Mouse (Mus musculus): ENCODE results near the gene Chtf18. TPM values are rescaled to one million over a fixed set of nuclear protein-coding genes. Genes with fewer than 3 reads are reported as not detected.

Chtf18 gene
- polyA plus RNA-seq, 1 experiment = 22.8 TPM

- Histone ChIP-seq H3K4me3 (ENCODE audit: insufficient read depth, poor library complexity, severe bottlenecking) (no peak overlapping the region), H3K27me3 (ENCODE audit: control insufficient read depth, insufficient read depth, insufficient read length) (no peaks in the 10 kb centered on the region), H3K79me3 (ENCODE audit: low read depth) (peaks cover 2% of the 10 kb centered on the region), H3ac (ENCODE audit: control insufficient read depth, insufficient read length, low read depth) (no peak overlapping the region), H3K36me3 (ENCODE audit: control insufficient read depth, insufficient read depth) (no peaks in the 10 kb centered on the region), H3K79me2 (ENCODE audit: control insufficient read depth, insufficient read depth) (peaks cover 19% of the 10 kb centered on the region)
- TF ChIP-seq FOSL1 (IDR thresholded peaks at IDR 0.05; ENCODE audit: insufficient read depth, low read length, poor library complexity, severe bottlenecking) (no peak), MAX (IDR thresholded peaks at IDR 0.05) (no peak), CTCF (IDR thresholded peaks at IDR 0.05; ENCODE audit: control insufficient read depth, insufficient read depth, insufficient read length) (no peak), MYOD1 (IDR thresholded peaks at IDR 0.05; ENCODE audit: control insufficient read depth, insufficient read length, low read depth) (no peak), USF1 (IDR thresholded peaks at IDR 0.05; ENCODE audit: low read depth) (no peak), CEBPB (IDR thresholded peaks at IDR 0.05; ENCODE audit: low read depth) (no peak)
Observed at GRCm38 (mm10) chr17:25755627-25756377, 28.6 kb upstream of the Chtf18 start.

- Histone ChIP-seq H3K27me3 (ENCODE audit: control insufficient read depth, insufficient read depth, insufficient read length) (no peaks in the 10 kb centered on the region), H3ac (ENCODE audit: control insufficient read depth, insufficient read length, low read depth) (no peak overlapping the region), H3K79me2 (ENCODE audit: control insufficient read depth, insufficient read depth) (peaks cover 19% of the 10 kb centered on the region), H3K36me3 (ENCODE audit: control insufficient read depth, insufficient read depth) (no peaks in the 10 kb centered on the region), H3K4me3 (ENCODE audit: insufficient read depth, poor library complexity, severe bottlenecking) (no peak overlapping the region), H3K79me3 (ENCODE audit: low read depth) (peaks cover 2% of the 10 kb centered on the region)
- TF ChIP-seq MAX (IDR thresholded peaks at IDR 0.05) (no peak), CEBPB (IDR thresholded peaks at IDR 0.05; ENCODE audit: low read depth) (no peak), CTCF (IDR thresholded peaks at IDR 0.05; ENCODE audit: control insufficient read depth, insufficient read depth, insufficient read length) (no peak), MYOG (IDR thresholded peaks at IDR 0.05; ENCODE audit: control insufficient read depth, extremely low read depth, insufficient read length) (no peak), FOSL1 (IDR thresholded peaks at IDR 0.05; ENCODE audit: insufficient read depth, low read length, poor library complexity, severe bottlenecking) (no peak), MYOD1 (IDR thresholded peaks at IDR 0.05; ENCODE audit: control insufficient read depth, insufficient read length, low read depth) (no peak), USF1 (IDR thresholded peaks at IDR 0.05; ENCODE audit: low read depth) (no peak)
Observed at GRCm38 (mm10) chr17:25755086-25755485, 27.9 kb upstream of the Chtf18 start.

- TF ChIP-seq MYOG (IDR thresholded peaks at IDR 0.05; ENCODE audit: control insufficient read depth, extremely low read depth, insufficient read length) (no peak), USF1 (IDR thresholded peaks at IDR 0.05; ENCODE audit: low read depth) (no peak), MYOD1 (IDR thresholded peaks at IDR 0.05; ENCODE audit: control insufficient read depth, insufficient read length, low read depth) (no peak), FOSL1 (IDR thresholded peaks at IDR 0.05; ENCODE audit: insufficient read depth, low read length, poor library complexity, severe bottlenecking) (no peak), MAX (IDR thresholded peaks at IDR 0.05) (no peak), CTCF (IDR thresholded peaks at IDR 0.05; ENCODE audit: control insufficient read depth, insufficient read depth, insufficient read length) (no peak), CEBPB (IDR thresholded peaks at IDR 0.05; ENCODE audit: low read depth) (no peak)
- H3K4me3 ChIP-seq (ENCODE audit: insufficient read depth, poor library complexity, severe bottlenecking) = peak within 1 kb of the TSS; percentile 16
Observed at GRCm38 (mm10) chr17:25754241-25754640, 27.0 kb upstream of the Chtf18 start, which contains the start of gene Msln. TSS of gene Msln (minus strand) at chr17:25754378.

GRCm38 (mm10) chr17:25751446-25751845, 24.2 kb upstream of the Chtf18 start:
- Histone ChIP-seq H3K79me2 (ENCODE audit: control insufficient read depth, insufficient read depth) (peaks cover 19% of the 10 kb centered on the region), H3K4me3 (ENCODE audit: insufficient read depth, poor library complexity, severe bottlenecking) (no peak overlapping the region), H3ac (ENCODE audit: control insufficient read depth, insufficient read length, low read depth) (no peak overlapping the region), H3K27me3 (ENCODE audit: control insufficient read depth, insufficient read depth, insufficient read length) (no peaks in the 10 kb centered on the region), H3K79me3 (ENCODE audit: low read depth) (peaks cover 2% of the 10 kb centered on the region), H3K36me3 (ENCODE audit: control insufficient read depth, insufficient read depth) (no peaks in the 10 kb centered on the region)
- no peak for TF ChIP-seq MYOD1 (IDR thresholded peaks at IDR 0.05; ENCODE audit: control insufficient read depth, insufficient read length, low read depth)
- TF ChIP-seq CEBPB (IDR thresholded peaks at IDR 0.05; ENCODE audit: low read depth) = no peak
- no peak for TF ChIP-seq USF1 (IDR thresholded peaks at IDR 0.05; ENCODE audit: low read depth)

More at GRCm38 (mm10) chr17:25754241-25754640, 27.0 kb upstream of the Chtf18 start, which contains the start of gene Msln:
- Histone ChIP-seq H3K79me2 (ENCODE audit: control insufficient read depth, insufficient read depth) (peaks cover 19% of the 10 kb centered on the region), H3K27me3 (ENCODE audit: control insufficient read depth, insufficient read depth, insufficient read length) (no peaks in the 10 kb centered on the region), H3K79me3 (ENCODE audit: low read depth) (peaks cover 2% of the 10 kb centered on the region), H3K36me3 (ENCODE audit: control insufficient read depth, insufficient read depth) (no peaks in the 10 kb centered on the region), H3ac (ENCODE audit: control insufficient read depth, insufficient read length, low read depth) (peak within 1 kb of the TSS; percentile 45)

GRCm38 (mm10) chr17:25749314-25749713, 22.1 kb upstream of the Chtf18 start:
- Histone ChIP-seq H3ac (ENCODE audit: control insufficient read depth, insufficient read length, low read depth) (no peak overlapping the region), H3K36me3 (ENCODE audit: control insufficient read depth, insufficient read depth) (no peaks in the 10 kb centered on the region), H3K79me2 (ENCODE audit: control insufficient read depth, insufficient read depth) (peaks cover 19% of the 10 kb centered on the region), H3K4me3 (ENCODE audit: insufficient read depth, poor library complexity, severe bottlenecking) (no peak overlapping the region), H3K27me3 (ENCODE audit: control insufficient read depth, insufficient read depth, insufficient read length) (no peaks in the 10 kb centered on the region), H3K79me3 (ENCODE audit: low read depth) (peaks cover 2% of the 10 kb centered on the region)
- TF ChIP-seq MAX (IDR thresholded peaks at IDR 0.05) (no peak), CEBPB (IDR thresholded peaks at IDR 0.05; ENCODE audit: low read depth) (no peak), CTCF (IDR thresholded peaks at IDR 0.05; ENCODE audit: control insufficient read depth, insufficient read depth, insufficient read length) (no peak), MYOG (IDR thresholded peaks at IDR 0.05; ENCODE audit: control insufficient read depth, extremely low read depth, insufficient read length) (no peak), USF1 (IDR thresholded peaks at IDR 0.05; ENCODE audit: low read depth) (no peak), FOSL1 (IDR thresholded peaks at IDR 0.05; ENCODE audit: insufficient read depth, low read length, poor library complexity, severe bottlenecking) (no peak), MYOD1 (IDR thresholded peaks at IDR 0.05; ENCODE audit: control insufficient read depth, insufficient read length, low read depth) (no peak)

All from C2C12 (cell line).